Mouse (Mus musculus) hindbrain, embryonic 15.5 days (tissue): Measurements from ENCODE around the gene Nrcam. TPM values are rescaled to one million over a fixed set of nuclear protein-coding genes. Genes with fewer than 3 reads are reported as not detected.
"Not testable (repeated sequence)": the region's sequence is repeated elsewhere in the genome, so short reads cannot be mapped to it uniquely, and the experiment has no call there.

Experiments used
- ATAC-seq: fragments of 200-750 bp; cut with Nextera tagmentation; 2 replicates; pipeline ENCODE4 v1.8.0; 2017; ENCODE audit warnings: low read depth, moderate number of reproducible peaks, moderate TSS enrichment; ENCODE audit not compliant: low FRiP score
- H3K27ac ChIP-seq: fragments of 300-500 bp; sonication (generic); replicated peaks from 2 replicates; pipeline ENCODE4 v1.5.1; 2015; ENCODE audit warnings: mild to moderate bottlenecking, inconsistent platforms
- H3K27me3 ChIP-seq: fragments of 300-500 bp; sonication (generic); 2 replicates; pipeline ENCODE4 v1.6.1; 2015; ENCODE audit warnings: control low read depth, inconsistent platforms
- H3K36me3 ChIP-seq: fragments of 300-500 bp; sonication (generic); 2 replicates; pipeline ENCODE4 v1.6.1; 2015; ENCODE audit warnings: control low read depth, inconsistent platforms
- H3K4me1 ChIP-seq: fragments of 300-500 bp; sonication (generic); replicated peaks from 2 replicates; pipeline ENCODE4 v1.6.1; 2015; ENCODE audit warnings: control low read depth, inconsistent platforms
- H3K4me2 ChIP-seq: fragments of 300-500 bp; sonication (generic); 2 replicates; pipeline ENCODE4 v1.6.1; 2015; ENCODE audit warnings: moderate library complexity, mild to moderate bottlenecking, inconsistent platforms
- H3K4me3 ChIP-seq: fragments of 300-500 bp; sonication (generic); 2 replicates; pipeline ENCODE4 v1.5.1; 2015; ENCODE audit warnings: mild to moderate bottlenecking, inconsistent platforms
- H3K9ac ChIP-seq: fragments of 300-500 bp; sonication (generic); 2 replicates; pipeline ENCODE4 v1.6.1; 2015; ENCODE audit warnings: inconsistent platforms
- H3K9me3 ChIP-seq: fragments of 300-500 bp; sonication (generic); 2 replicates; pipeline ENCODE4 v1.6.1; 2016; ENCODE audit warnings: control low read depth, inconsistent platforms
- WGBS: fragments of 180-500 bp; shearing (Covaris S2); methylation state at CpG from one replicate; pipeline ENCODE4 v1.1.7; 2015; 5-methylcytosine and 5-hydroxymethylcytosine counted together
- polyA plus RNA-seq: library from polyadenylated mRNA; unstranded; fragments of >200 nt; fragmentation: Nextera tagmentation; extraction: Ambion mirVana; gene quantifications from 2 replicates; pipeline ENCODE4 v1.2.1, GENCODE M21; 2015

Gene Nrcam
- polyA plus RNA-seq, result 127 and 139 TPM in 2 replicates

DNA sequence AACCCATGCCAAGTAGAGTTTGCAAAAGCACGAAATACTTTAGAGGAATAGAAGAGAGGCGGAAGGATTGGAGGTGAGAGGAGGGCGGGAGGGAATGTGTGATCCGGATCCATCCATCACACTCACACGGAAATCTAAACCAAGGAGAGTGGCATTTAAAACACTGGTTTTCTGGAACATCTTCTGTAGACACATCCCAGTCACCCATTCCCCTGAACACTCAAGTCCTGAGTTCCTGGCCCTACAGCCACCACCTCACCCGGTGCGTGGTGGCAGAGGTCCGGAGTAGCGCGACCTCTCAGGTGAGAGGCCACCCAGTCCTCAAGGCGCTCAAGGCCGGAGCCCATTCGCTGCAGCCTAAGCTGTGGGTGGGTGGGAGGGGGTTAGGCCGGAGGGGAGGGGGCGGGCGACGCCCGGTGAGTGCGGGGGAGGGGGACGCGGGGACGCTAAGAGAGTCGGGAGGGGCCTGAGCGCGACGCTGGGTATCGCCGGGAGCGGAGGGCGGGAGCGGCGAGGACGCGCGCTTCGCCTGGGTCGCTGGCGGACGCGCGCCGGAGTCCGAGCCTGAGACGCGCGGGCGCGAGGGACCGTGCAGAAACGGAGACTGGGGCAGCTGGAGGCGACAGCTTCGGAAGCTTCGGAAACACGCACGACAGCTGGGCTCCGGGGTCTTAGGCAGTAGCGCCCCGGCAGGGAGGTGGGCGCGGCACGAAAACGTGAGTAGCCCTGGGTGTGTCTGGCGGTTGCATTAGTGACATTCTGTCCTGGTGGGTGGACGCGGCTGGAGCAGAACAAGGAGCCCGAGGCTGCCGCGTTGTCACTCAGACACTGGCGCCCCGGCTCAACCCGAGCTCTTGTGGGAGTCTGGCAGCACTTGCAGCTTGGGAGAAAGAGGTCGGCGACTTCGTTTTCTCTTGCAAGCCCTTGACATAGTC lies at the start of gene Nrcam:
TSS of gene Nrcam (plus strand) at position 505 of the 935 bp plus-strand sequence.
- 2% methylated on average over 72 of the region's 74 CpGs for WGBS

DNA sequence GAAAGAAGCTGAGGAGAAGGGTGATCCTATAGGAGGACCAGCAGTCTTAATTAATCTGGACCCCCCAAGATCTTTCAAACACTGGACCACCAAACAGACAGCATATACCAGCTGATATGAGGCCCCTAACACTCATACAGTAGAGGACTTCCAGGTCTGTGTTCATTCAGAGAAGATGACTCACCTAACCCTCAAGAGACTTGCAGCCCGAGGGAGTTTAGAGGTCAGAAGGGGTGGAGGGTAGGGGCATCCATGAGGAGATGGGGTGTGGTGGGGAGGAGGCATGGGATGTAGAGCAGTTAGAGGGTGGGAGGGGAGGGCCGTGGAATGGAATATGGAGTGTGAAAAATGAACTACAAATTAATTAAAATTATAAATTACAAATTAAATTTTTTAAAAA lies 48.5 kb upstream of the Nrcam start:
- WGBS, result 79% methylated on average over 2 of the region's 2 CpGs
- not testable (repeated sequence) for H3K27me3 ChIP-seq, ATAC-seq, H3K4me3 ChIP-seq, H3K4me1 ChIP-seq, H3K9ac ChIP-seq, H3K36me3 ChIP-seq, H3K4me2 ChIP-seq, H3K9me3 ChIP-seq, H3K27ac ChIP-seq

More for the DNA sequence above, at the start of gene Nrcam:
- H3K4me3 ChIP-seq, result peak within 1 kb of the TSS; percentile 62
- H3K4me2 ChIP-seq, result peak within 1 kb of the TSS; percentile 63
- H3K36me3 ChIP-seq, result no peaks in the 10 kb centered on the region
- peak within 1 kb of the TSS; percentile 88 for H3K27ac ChIP-seq
- H3K9ac ChIP-seq, result peak within 1 kb of the TSS; percentile 77
- no peaks in the 10 kb centered on the region for H3K9me3 ChIP-seq
- peaks cover 28% of the 10 kb centered on the region for H3K4me1 ChIP-seq
- no peaks in the 10 kb centered on the region for H3K27me3 ChIP-seq
- ATAC-seq, result peak; percentile 81

DNA sequence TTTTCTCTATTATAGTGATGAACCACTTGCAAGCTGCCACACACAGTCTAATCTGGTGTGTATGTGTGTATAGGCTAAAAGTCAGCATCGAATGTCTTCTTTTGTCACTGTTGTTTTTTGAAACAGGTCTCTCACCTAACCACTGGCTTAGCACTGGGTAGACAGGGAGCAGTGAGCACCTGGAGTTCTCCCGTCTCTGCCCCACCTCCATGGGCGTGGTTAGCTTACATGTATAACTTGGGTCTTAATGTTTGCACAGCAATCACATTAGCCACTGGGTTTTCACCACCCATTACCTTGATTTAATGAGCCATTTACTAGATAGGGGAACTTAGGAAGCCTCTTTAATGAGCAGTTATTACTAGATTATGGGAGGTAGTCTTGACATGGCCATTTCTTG lies 47.2 kb upstream of the Nrcam start:
- no peak for ATAC-seq
- Histone ChIP-seq H3K27ac (no peak overlapping the region), H3K4me2 (no peak overlapping the region), H3K4me1 (no peaks in the 10 kb centered on the region), H3K9ac (no peak overlapping the region), H3K9me3 (no peaks in the 10 kb centered on the region), H3K4me3 (no peak overlapping the region), H3K36me3 (peaks cover 8% of the 10 kb centered on the region; the same call in 1 of the 2 replicates), H3K27me3 (no peaks in the 10 kb centered on the region)
- WGBS, result 89% methylated on average over 3 of the region's 3 CpGs

DNA sequence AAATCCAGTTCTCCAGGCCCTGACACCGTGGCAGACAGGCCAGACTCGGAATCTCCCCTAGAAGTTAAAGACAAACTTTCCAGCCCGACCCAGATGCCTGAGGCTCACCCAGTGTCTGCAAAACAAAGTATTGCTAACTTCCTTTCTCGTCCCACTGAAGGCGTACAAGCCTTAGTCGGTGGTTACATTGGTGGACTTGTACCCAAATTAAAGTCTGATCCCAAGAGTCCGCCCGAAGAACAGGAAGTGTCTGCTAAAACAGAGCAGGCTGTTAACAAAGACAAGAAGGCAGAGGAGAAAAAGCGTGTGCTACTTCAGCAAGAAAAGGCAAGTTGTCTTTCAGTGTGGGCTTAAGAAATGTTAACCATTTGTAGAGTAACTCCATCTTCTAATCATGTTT lies 45.3 kb upstream of the Nrcam start:
- WGBS, result 78% methylated on average over 9 of the region's 9 CpGs
- peaks cover 14% of the 10 kb centered on the region; the same call in 1 of the 2 replicates for H3K36me3 ChIP-seq

DNA sequence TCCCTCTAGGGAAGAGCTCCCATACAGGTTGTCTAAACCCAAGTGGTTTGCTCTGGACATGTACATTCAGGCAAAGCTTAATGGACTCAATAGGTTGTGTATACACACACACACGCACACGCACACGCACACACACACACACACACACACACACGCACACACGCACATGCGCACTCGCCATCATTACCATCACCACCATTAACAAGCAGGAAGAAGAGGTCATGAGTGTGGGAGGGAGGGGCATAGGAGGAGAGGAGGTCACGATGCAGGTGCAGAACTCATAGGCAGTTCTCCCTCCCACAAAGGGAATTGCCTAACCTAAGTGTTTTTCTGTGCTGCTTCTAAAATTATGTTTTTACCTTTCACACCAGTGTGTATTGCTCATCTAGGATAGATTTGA lies 41.7 kb upstream of the Nrcam start:
- H3K4me3 ChIP-seq, result no peak overlapping the region
- WGBS, result 96% methylated on average over 8 of the region's 8 CpGs

More for the DNA sequence above, 45.3 kb upstream of the Nrcam start:
- no peak overlapping the region for H3K27ac ChIP-seq
- no peaks in the 10 kb centered on the region for H3K4me1 ChIP-seq
- no peak overlapping the region for H3K4me2 ChIP-seq
- no peaks in the 10 kb centered on the region for H3K9me3 ChIP-seq
- H3K4me3 ChIP-seq, result no peak overlapping the region
- H3K27me3 ChIP-seq, result no peaks in the 10 kb centered on the region
- no peak for ATAC-seq
- H3K9ac ChIP-seq, result no peak overlapping the region

DNA sequence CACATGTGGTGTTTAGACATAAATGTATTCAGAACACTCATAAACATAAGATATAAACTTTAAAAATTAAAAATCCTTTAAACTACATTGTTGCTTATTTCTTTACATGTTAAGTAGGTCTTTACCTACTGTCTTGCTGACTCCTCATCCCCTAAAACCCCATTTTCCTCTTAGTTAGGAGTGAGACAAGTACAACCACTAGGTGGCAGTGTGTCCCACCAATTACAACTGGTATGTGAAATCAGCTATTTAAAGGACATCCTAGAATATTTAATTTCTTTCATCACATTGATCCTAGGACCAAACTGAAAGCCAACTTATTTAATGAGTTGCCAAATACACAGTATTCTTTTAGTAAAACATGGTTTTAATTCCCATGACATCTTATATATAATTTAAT lies 36.4 kb upstream of the Nrcam start:
- no peak overlapping the region for H3K4me3 ChIP-seq
- H3K36me3 ChIP-seq, result peaks cover 16% of the 10 kb centered on the region
- peak; percentile 59; the same call in 1 of the 2 replicates for ATAC-seq
- no peak overlapping the region for H3K27ac ChIP-seq
- H3K9me3 ChIP-seq, result no peaks in the 10 kb centered on the region
- H3K4me2 ChIP-seq, result no peak overlapping the region
- H3K9ac ChIP-seq, result no peak overlapping the region
- H3K4me1 ChIP-seq, result no peaks in the 10 kb centered on the region
- no peaks in the 10 kb centered on the region for H3K27me3 ChIP-seq

More for the DNA sequence above, 41.7 kb upstream of the Nrcam start:
- Histone ChIP-seq H3K9me3 (no peaks in the 10 kb centered on the region), H3K36me3 (peaks cover 24% of the 10 kb centered on the region), H3K4me1 (no peaks in the 10 kb centered on the region), H3K9ac (no peak overlapping the region), H3K27me3 (no peaks in the 10 kb centered on the region), H3K27ac (no peak overlapping the region), H3K4me2 (no peak overlapping the region)
- ATAC-seq, result no peak

DNA sequence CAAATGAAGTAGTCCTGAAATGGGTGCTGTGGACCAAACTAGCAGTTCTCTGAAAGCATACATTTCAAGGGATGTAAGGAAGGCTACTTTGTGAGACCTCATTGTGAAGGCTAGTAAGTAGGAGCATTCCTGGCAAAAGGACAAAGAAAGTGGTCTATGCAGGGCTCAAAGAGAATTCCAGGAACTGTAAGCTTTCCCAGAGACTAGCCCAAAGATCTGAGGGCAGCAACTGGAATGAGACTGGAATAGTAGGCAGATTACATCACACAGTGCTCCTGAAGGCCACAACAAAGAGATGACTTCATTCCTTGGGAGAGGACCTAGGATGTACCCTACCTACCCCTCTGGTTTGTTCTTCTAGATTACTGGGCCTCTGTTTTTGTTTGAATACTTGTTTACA lies 27.9 kb upstream of the Nrcam start:
- H3K4me3 ChIP-seq, result no peak overlapping the region
- H3K27me3 ChIP-seq, result no peaks in the 10 kb centered on the region
- no peaks in the 10 kb centered on the region for H3K9me3 ChIP-seq
- no peaks in the 10 kb centered on the region for H3K4me1 ChIP-seq
- H3K9ac ChIP-seq, result no peak overlapping the region
- H3K4me2 ChIP-seq, result no peak overlapping the region
- no peak overlapping the region for H3K27ac ChIP-seq
- peaks cover 21% of the 10 kb centered on the region for H3K36me3 ChIP-seq
- no peak for ATAC-seq

DNA sequence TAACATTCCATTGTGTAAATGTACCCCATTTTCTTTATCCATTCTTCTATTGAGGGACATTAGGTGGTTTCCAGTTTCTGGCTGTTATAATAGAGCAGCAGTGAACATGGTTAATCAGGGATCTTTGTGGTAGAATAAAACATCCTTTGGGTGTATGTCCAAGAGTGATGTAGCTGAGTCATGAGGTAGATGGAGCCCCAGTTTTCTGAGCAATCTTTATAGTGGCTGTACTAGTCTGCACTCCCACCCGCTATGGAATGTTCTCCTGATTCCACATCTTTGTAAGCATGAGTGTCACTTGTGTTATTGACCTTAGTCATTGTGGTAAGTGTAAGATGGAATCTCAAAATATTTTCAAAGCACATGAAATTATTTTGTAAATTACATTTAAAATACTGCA lies 24.7 kb upstream of the Nrcam start:
- WGBS, result 98% methylated on average over 1 of the region's 1 CpGs
- Histone ChIP-seq H3K4me3 (no peak overlapping the region), H3K9me3 (no peaks in the 10 kb centered on the region)

DNA sequence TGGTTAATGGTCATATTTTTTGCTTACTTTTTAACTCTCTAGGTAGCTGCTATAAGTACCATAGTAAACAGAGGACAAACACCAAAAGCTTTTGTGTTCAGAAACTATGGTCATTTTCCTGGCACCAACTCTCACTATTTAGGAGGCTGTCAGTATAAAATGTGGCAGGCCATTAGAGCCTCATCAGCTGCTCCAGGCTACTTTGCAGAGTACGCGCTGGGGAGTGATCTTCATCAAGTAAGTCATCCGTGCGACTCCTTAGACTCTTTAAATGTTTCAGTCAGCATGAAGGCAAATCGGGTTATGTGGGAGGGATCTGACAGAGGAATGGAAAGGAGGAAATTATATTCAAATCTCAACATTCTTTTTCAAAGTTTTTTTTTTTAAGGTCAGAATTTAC lies 23.8 kb upstream of the Nrcam start:
- Histone ChIP-seq H3K27me3 (no peaks in the 10 kb centered on the region), H3K27ac (no peak overlapping the region), H3K4me2 (no peak overlapping the region), H3K9ac (no peak overlapping the region), H3K36me3 (peaks cover 33% of the 10 kb centered on the region), H3K4me3 (no peak overlapping the region), H3K9me3 (no peaks in the 10 kb centered on the region), H3K4me1 (no peaks in the 10 kb centered on the region)
- 49% methylated on average over 5 of the region's 5 CpGs for WGBS
- ATAC-seq, result no peak

More for the DNA sequence above, 24.7 kb upstream of the Nrcam start:
- H3K9ac ChIP-seq, result no peak overlapping the region
- H3K4me2 ChIP-seq, result no peak overlapping the region
- no peaks in the 10 kb centered on the region for H3K27me3 ChIP-seq
- no peak overlapping the region for H3K27ac ChIP-seq
- no peak for ATAC-seq
- no peaks in the 10 kb centered on the region for H3K4me1 ChIP-seq
- H3K36me3 ChIP-seq, result peaks cover 32% of the 10 kb centered on the region

DNA sequence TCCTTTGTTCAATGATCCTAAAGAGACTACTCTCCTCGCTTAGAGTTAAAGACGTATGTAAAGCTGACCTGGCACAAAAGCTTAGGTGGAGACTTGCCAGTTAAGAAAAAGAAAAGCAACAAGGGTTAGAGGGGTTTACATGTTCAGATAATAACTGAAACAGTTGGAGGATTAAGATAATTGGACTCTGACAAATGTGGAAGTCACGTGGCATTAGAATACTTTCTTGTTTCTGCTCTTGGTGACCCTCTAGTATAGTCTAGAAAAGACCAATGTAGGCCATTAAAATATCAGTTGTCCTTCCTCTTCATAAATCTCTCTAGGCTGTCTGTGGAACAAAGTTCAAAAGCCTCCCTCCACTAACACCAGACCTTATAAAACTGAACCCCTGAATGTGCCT lies 20.5 kb upstream of the Nrcam start:
- ATAC-seq, result no peak
- Histone ChIP-seq H3K36me3 (peaks cover 26% of the 10 kb centered on the region), H3K4me2 (no peak overlapping the region), H3K9ac (no peak overlapping the region), H3K27ac (no peak overlapping the region), H3K27me3 (no peaks in the 10 kb centered on the region), H3K4me3 (no peak overlapping the region), H3K4me1 (no peaks in the 10 kb centered on the region), H3K9me3 (no peaks in the 10 kb centered on the region)
- WGBS, result 93% methylated on average over 3 of the region's 3 CpGs

DNA sequence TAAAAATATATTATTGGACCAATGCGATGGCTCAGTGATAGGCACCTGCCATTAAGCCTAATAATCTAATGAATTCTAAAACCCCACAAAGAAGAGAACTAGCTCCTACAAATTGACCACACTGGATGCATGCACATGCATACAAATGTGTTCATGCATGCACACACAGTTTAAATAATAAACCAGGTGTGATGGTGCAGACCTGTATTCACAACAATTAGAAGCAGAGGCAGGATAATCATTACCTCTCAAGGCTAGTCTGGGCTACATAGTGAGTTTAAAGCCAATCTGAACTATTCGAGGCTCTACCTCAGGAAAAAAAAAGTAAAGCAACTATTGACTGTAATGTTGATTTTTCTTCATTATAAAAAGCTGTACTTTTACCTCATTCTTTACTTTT lies 13.5 kb upstream of the Nrcam start:
- 92% methylated on average over 2 of the region's 2 CpGs for WGBS
- no peaks in the 10 kb centered on the region for H3K9me3 ChIP-seq
- no peak overlapping the region for H3K9ac ChIP-seq
- H3K4me2 ChIP-seq, result no peak overlapping the region
- no peaks in the 10 kb centered on the region for H3K4me1 ChIP-seq
- ATAC-seq, result no peak
- H3K27ac ChIP-seq, result no peak overlapping the region
- H3K36me3 ChIP-seq, result 0 out of 2 replicates have a peak, but pooled peaks cover 13% of the 10 kb centered on the region
- H3K27me3 ChIP-seq, result no peaks in the 10 kb centered on the region
- no peak overlapping the region for H3K4me3 ChIP-seq

DNA sequence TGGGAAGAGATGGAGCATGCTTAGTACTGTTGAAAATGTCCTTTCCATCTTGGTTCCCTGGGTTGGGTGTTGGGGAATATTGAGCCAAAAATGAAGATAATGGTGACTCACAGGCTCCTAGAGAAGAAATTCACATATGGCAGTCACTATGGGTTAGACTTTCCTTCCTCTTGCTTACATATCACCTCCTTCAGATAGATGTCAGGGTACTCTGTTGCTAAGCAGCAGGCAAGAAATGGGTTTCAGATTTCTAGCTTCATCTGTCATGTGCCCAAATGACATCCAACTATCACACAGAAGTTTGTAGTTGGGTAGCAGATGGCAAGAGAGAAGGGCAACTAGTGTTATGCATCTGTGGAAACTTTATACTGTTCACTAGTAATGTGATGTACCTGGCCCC lies 3.6 kb upstream of the Nrcam start:
- no peak overlapping the region for H3K27ac ChIP-seq
- no peaks in the 10 kb centered on the region for H3K36me3 ChIP-seq
- H3K4me2 ChIP-seq, result no peak overlapping the region
- no peaks in the 10 kb centered on the region for H3K4me1 ChIP-seq
- ATAC-seq, result no peak
- H3K4me3 ChIP-seq, result no peak overlapping the region
- no peaks in the 10 kb centered on the region for H3K27me3 ChIP-seq
- H3K9me3 ChIP-seq, result no peaks in the 10 kb centered on the region
- no peak overlapping the region for H3K9ac ChIP-seq
